Mouse (Mus musculus) splenic B cell, adult 2 months (primary cell): ENCODE data around the gene Foxm1.
"Not testable (repeated sequence)": the region's sequence is repeated elsewhere in the genome, so short reads cannot be mapped to it uniquely, and the experiment has no call there.

Experiments used
- DNase-seq: peaks from one replicate; pipeline ENCODE4 v3.0.0-alpha.2; 2011; ENCODE audit warnings: low read depth, low spot score
- H3K27me3 ChIP-seq: 2 replicates; pipeline ENCODE4 v1.6.1; 2012; ENCODE audit warnings: mild to moderate bottlenecking, low read length, moderate library complexity, mixed read lengths; ENCODE audit not compliant: control insufficient read depth, poor library complexity, insufficient read depth, severe bottlenecking
- H3K36me3 ChIP-seq: 2 replicates; pipeline ENCODE4 v1.6.1; 2012; ENCODE audit warnings: mild to moderate bottlenecking, low read length, moderate library complexity, mixed read lengths; ENCODE audit not compliant: control insufficient read depth, poor library complexity, insufficient read depth, severe bottlenecking

The Foxm1 gene

GRCm38 (mm10) chr6:128358999-128359398 lies 3.8 kb upstream of the Foxm1 start:
- Histone ChIP-seq H3K36me3 (no peaks in the 10 kb centered on the region), H3K27me3 (no peaks in the 10 kb centered on the region; the same call in 1 of the 2 replicates)
- DNase-seq, result peak; percentile 72

- DNase-seq, result no peak
- Histone ChIP-seq H3K36me3 (no peaks in the 10 kb centered on the region), H3K27me3 (no peaks in the 10 kb centered on the region; the same call in 1 of the 2 replicates)
Measured at GRCm38 (mm10) chr6:128361901-128362300, 866 bp upstream of the Foxm1 start.

- DNase-seq, result peak; percentile 13
Measured at GRCm38 (mm10) chr6:128363007-128363825, 449 bp downstream of the Foxm1 start.

GRCm38 (mm10) chr6:128364721-128365120 lies 2.0 kb downstream of the Foxm1 start:
- no peaks in the 10 kb centered on the region; the same call in 1 of the 2 replicates for H3K27me3 ChIP-seq
- H3K36me3 ChIP-seq, result no peaks in the 10 kb centered on the region
- no peak for DNase-seq

More at GRCm38 (mm10) chr6:128363007-128363825, 449 bp downstream of the Foxm1 start:
- H3K36me3 ChIP-seq, result no peaks in the 10 kb centered on the region
- no peaks in the 10 kb centered on the region; the same call in 1 of the 2 replicates for H3K27me3 ChIP-seq

GRCm38 (mm10) chr6:128366466-128366865 lies 3.7 kb downstream of the Foxm1 start:
- Histone ChIP-seq H3K36me3 (no peaks in the 10 kb centered on the region), H3K27me3 (no peaks in the 10 kb centered on the region)
- no peak for DNase-seq

GRCm38 (mm10) chr6:128370040-128370439 lies 7.3 kb downstream of the Foxm1 start:
- Histone ChIP-seq H3K27me3 (no peaks in the 10 kb centered on the region), H3K36me3 (no peaks in the 10 kb centered on the region)
- no peak for DNase-seq

- H3K27me3 ChIP-seq, result no peaks in the 10 kb centered on the region
- no peaks in the 10 kb centered on the region for H3K36me3 ChIP-seq
- no peak for DNase-seq
Measured at GRCm38 (mm10) chr6:128375192-128375591, 12.4 kb downstream of the Foxm1 start, which contains the start of the genes Tex52 and Gm44596. Gene Tex52 (plus strand): TSS chr6:128375456. Gene Gm44596 (plus strand): TSS chr6:128375503.

- no peaks in the 10 kb centered on the region for H3K36me3 ChIP-seq
- H3K27me3 ChIP-seq, result no peaks in the 10 kb centered on the region
Measured at GRCm38 (mm10) chr6:128376371-128377085, 13.8 kb downstream of the Foxm1 start.

GRCm38 (mm10) chr6:128379636-128380035 lies 16.9 kb downstream of the Foxm1 start:
- no peak for DNase-seq
- Histone ChIP-seq H3K27me3 (no peaks in the 10 kb centered on the region), H3K36me3 (no peaks in the 10 kb centered on the region)

More at GRCm38 (mm10) chr6:128376371-128377085, 13.8 kb downstream of the Foxm1 start:
- DNase-seq, result no peak

- not testable (repeated sequence) for H3K27me3 ChIP-seq
Measured at GRCm38 (mm10) chr6:128380594-128381167, 17.9 kb downstream of the Foxm1 start.

GRCm38 (mm10) chr6:128381254-128381653 lies 18.5 kb downstream of the Foxm1 start:
- Histone ChIP-seq H3K36me3 (no peaks in the 10 kb centered on the region), H3K27me3 (no peaks in the 10 kb centered on the region)
- peak; percentile 51 for DNase-seq

More at GRCm38 (mm10) chr6:128380594-128381167, 17.9 kb downstream of the Foxm1 start:
- not testable (repeated sequence) for H3K36me3 ChIP-seq, DNase-seq

GRCm38 (mm10) chr6:128383752-128384151 lies 21.0 kb downstream of the Foxm1 start:
- peak; percentile 79 for DNase-seq
- no peaks in the 10 kb centered on the region for H3K27me3 ChIP-seq
- no peaks in the 10 kb centered on the region for H3K36me3 ChIP-seq

- Histone ChIP-seq H3K27me3 (no peaks in the 10 kb centered on the region), H3K36me3 (no peaks in the 10 kb centered on the region)
- DNase-seq, result no peak
Measured at GRCm38 (mm10) chr6:128385026-128385425, 22.3 kb downstream of the Foxm1 start.

GRCm38 (mm10) chr6:128389185-128389584 lies 26.4 kb downstream of the Foxm1 start:
- H3K36me3 ChIP-seq, result no peaks in the 10 kb centered on the region
- H3K27me3 ChIP-seq, result no peaks in the 10 kb centered on the region
- no peak for DNase-seq

- Histone ChIP-seq H3K27me3 (no peaks in the 10 kb centered on the region), H3K36me3 (no peaks in the 10 kb centered on the region)
- no peak for DNase-seq
Measured at GRCm38 (mm10) chr6:128390683-128391082, 27.9 kb downstream of the Foxm1 start.
